Mouse (Mus musculus): ENCODE measurements around the gene Traf3ip2. TPM values are rescaled to one million over a fixed set of nuclear protein-coding genes. Genes with fewer than 3 reads are reported as not detected.

Traf3ip2 gene
- total RNA-seq, 1 experiment from 2014 or later = 33.3 TPM

DNA sequence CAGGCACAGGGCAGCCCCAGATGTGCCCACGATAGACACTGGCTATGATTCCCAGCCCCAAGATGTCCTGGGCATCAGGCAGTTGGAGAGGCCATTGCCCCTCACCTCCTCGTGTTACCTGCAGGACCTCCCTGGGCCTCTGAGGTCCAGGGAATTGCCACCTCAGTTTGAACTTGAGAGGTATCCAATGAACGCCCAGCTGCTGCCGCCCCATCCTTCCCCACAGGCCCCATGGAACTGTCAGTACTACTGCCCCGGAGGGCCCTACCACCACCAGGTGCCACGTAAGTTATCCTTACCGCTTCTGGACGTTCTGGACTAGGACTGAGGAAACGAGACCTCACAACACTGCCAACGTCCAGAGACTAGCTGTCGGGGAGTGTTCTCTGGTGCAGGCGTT lies 13.6 kb downstream of the Traf3ip2 start:
- no peak for ATAC-seq (ENCODE audit: extremely low read depth, insufficient number of reproducible peaks, low FRiP score, poor library complexity, severe bottlenecking)

DNA sequence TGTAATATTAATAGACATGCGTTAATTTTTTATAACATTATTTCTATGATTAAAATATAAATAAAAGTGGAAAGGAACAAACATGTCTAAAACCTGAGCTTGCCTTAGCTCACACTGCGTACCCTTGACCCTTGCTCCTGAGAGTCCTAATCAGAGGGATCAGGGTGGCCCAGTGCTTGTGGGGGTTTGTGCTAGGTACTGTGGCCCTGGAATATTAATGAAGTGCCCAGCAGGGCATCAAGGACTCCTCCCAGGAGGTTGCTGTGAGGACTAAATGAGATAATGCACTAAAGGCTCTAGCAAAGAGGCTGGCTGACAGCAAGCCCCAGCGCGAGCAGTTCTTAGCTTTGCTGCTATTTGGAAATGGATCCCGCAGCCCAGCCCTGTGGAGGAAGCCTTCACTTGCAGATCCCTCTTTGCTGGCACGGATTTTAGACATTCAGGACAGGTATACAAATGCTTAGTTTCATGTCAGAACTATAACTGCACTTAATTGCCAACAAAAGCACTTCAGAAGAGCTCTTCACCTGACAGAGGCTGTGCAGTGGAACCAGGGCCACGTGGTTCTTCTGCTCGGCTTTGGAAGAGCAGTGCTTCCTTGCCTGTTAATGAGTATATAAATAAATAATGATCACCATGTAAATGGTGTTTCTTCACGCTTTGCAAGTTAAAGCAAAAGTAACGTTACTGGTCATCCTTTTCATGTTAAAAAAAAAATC lies 16.2 kb downstream of the Traf3ip2 start:
- no peak for ATAC-seq (ENCODE audit: extremely low read depth, insufficient number of reproducible peaks, low FRiP score, poor library complexity, severe bottlenecking)

DNA sequence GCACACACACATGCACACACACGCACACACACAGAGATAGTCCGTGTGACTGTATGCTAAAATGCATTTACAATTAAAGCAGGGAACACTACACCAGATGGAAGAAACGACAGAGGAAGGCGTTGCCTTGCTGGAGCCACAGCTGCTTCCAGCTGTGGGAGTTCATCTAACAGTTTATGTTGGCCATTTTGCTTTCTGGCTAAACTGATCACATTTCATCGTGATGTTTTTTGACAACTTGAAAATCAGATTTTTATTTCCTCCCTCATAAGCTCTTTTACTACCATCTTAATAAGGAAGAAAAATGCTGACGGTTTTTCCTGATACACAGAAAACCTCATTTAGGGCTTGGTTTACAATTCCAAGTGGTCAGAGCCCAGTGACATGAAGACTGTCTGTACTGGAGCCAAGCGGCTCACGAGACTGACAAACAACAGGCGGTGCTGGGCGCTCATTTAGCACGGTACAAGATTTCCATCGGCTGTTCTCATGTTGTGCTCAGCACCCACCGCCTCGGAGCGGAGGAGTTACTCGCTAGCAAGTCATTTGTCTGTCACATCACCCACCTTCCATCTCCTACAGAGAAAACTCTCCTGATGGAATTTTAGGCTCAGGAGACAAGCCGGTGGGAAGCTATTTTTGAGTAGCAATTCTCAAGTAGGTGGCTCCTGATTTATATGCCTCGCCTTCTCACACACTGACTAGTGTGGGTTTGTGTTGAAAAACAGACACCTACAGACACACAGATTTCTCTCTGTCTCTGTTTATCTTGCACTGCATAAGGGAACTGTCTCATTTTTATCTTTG lies 17.2 kb downstream of the Traf3ip2 start:
- ATAC-seq (ENCODE audit: extremely low read depth, insufficient number of reproducible peaks, low FRiP score, poor library complexity, severe bottlenecking) = no peak

DNA sequence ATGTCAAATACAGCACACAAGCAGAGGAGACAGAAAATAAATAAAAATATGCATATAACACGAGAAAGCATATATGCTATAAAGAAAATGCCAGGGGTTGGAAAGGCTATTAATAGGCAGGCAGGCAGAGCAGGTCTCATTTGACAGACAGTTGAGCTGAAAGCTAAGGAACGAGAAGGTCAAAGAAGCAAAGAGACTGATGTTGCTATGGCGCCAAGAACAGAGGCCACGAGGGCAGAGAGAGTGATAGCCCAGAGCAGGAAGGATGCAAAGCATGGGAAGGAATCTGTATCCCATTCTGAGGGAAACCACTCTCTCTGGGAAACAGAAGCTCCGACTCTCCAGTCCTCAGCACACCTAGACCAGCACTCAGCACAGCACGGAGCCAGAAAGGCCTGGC lies 18.1 kb downstream of the Traf3ip2 start:
- ATAC-seq (ENCODE audit: extremely low read depth, insufficient number of reproducible peaks, low FRiP score, poor library complexity, severe bottlenecking) = no peak

DNA sequence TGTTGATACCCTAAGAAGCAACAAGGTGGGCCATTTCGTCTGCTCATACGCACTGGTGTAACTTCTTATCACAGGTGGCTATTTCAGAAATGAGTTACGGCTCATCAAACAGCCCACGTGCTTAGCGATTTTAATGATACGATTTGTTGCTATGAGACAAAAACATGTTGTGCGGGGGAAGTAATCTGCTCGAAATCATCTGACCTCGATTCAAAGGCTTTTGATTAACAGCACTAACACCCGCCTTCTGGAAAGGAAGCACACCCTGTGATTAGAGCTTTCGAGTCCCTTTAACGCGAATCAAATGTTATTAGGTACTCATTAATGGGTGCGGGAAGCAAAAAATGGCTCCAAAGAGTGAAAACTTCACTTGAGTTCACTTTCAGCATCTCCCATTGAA lies 18.9 kb downstream of the Traf3ip2 start:
- ATAC-seq (ENCODE audit: extremely low read depth, insufficient number of reproducible peaks, low FRiP score, poor library complexity, severe bottlenecking) = no peak

DNA sequence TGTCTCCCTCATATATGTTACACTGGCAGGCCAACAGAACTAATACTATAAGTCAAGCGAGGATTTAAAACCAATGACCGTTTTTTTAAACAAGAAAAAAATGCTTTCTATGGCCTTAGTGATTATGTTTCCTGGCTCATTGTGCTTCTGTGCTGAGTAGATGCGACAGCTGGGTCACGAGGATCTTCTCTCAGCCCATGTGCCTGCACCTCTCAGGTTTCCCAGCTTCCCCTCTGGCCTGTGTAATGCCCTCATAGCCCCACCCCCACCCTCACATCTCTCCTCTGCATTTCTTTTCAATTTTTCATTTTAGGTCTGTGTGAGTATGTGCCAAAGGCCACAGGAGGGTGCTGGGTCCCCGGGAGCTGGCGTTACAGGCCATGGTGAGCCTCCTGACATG lies 20.6 kb downstream of the Traf3ip2 start:
- no peak for ATAC-seq (ENCODE audit: extremely low read depth, insufficient number of reproducible peaks, low FRiP score, poor library complexity, severe bottlenecking)

DNA sequence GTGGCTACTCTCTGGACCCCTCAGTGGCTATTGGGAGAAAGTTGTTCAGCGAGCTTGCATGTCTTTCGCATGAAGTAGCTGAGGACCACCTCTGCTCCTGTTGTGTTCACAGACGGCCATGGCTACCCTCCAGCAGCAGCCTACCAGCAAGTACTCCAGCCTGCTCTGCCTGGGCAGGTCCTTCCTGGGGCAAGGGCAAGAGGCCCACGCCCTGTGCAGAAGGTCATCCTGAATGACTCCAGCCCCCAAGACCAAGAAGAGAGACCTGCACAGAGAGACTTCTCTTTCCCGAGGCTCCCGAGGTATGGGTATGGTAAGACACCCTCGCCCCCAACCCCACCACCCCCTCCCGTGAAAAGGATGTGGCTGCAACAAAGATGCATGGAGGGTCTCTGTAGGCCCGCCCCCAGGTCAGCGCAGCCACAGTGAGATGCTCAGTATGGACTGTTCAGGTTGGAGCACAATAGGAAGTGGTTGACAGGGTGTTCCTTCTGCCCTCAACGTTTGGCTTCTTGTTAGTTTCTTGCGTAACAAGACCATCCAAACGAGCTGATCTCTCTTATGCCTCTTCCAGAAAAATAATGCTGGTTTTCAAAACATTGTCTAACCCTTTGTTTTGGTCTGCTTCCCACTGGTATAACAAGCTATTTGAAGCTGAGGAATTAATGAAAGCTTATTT lies 21.8 kb downstream of the Traf3ip2 start:
- no peak for ATAC-seq (ENCODE audit: extremely low read depth, insufficient number of reproducible peaks, low FRiP score, poor library complexity, severe bottlenecking)

DNA sequence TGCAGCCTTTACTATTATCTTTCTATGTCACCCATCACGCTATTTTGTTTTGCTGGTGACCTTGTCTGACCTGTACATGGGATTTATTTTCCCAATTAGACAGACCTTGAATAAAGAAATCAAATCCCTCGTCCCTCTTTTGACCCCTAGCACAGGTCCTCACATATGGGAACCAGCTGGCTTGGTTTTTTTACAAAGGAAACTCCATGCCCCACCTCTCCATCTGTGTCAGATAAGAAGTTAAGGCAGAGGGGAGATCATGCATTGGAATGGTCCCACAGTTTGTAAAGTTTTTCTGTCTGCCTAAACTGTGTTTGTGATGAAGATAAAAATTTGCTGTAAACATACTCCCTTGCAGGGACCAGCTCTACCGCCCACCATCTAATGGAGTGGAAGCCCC lies 26.1 kb downstream of the Traf3ip2 start:
- ATAC-seq (ENCODE audit: extremely low read depth, insufficient number of reproducible peaks, low FRiP score, poor library complexity, severe bottlenecking) = no peak

DNA sequence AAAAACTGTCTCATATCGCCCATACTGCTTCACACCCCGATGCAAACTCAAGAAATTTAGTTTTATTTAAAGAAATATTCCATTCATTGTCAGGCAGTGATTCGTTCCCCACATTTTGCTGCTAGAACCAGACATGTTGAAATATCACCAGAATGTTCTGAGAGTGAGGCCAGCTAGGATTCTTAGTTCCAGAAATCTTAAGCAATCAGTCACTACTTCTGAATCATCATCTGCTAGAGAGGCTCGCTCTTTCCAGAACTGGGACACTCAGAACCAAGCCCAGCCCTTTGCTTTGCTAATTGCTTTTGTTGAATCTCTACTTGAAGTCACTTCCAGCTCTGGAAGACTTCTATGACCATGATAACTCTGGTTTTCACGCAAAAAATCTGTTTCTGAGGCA lies 27.0 kb downstream of the Traf3ip2 start:
- ATAC-seq (ENCODE audit: extremely low read depth, insufficient number of reproducible peaks, low FRiP score, poor library complexity, severe bottlenecking) = no peak

DNA sequence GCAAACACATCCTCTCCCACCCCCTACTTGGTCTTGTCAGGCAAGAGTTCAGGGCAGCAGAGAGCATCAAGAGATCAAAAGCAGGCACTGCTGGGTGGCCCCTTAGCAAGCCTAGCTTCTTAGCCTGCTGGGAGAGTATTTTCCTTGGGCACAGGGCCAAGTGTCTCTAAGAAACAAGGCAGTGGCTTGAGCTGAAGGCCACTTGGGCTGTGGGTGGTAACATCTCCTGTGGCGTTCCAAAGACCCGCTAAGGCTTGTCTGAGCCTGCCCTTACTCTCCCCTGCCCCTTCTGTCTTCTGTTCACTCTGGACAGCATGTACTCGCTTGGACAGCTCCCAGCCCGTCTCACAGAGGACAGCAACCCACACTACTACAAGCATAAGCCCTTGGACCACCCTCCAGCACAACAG lies 28.1 kb downstream of the Traf3ip2 start:
- no peak for ATAC-seq (ENCODE audit: extremely low read depth, insufficient number of reproducible peaks, low FRiP score, poor library complexity, severe bottlenecking)

DNA sequence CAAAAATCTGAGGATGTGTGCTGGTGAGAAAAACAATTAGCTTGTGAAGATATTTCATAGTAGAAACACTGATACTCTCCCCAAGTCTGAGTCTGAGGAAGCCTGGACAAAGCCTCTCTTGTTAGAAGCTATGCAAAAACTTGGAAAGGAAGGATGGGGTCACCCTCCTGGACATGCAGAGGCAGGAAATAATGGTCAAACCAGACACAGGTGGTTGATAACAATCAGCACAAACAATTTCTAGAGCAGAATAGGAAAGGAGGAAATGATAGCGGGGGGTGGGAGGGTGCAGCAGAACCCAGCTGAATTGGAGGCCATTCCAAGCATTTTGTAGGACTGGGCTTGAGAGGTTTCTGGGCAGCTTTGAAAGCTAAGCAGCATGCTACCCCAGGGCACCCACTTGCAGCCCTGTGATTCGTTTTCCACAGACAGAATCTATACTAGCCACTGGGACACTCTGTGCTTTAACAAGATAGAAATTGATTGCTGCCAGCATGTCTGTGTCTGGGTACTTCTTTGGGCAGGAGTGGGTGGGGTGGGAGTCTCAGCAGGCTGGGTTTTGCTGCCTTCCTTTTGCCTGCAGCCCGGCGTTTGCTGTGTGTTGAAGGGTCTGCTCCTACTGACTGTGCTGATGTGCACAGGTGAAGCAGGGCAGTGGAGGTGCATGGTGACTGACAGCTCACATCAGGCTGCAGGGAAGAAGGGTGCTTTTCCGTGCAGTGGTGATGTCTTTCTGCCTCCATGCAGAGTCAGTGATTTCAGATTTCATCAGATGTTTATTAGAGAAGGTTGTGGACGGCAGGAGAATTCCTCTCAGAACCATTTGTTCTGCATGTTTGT lies 33.3 kb downstream of the Traf3ip2 start:
- ATAC-seq (ENCODE audit: extremely low read depth, insufficient number of reproducible peaks, low FRiP score, poor library complexity, severe bottlenecking) = no peak

DNA sequence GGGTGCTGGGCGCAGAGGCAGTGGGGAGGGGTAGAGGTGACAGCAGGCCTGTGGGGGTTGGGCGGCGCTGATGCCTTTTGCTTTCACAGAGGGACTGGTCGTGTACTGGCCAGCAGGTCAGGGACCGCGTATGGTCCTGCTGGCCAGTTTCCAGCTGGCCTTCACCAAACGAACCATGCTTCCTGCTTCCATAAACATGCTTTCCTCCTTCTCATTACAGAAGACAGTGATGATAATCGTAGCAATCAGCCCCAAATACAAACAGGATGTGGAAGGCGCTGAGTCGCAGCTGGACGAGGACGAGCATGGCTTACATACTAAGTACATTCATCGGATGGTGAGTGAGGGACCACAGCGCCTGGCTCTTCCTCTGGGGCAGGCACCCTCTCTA lies 33.9 kb downstream of the Traf3ip2 start:
- no peak for ATAC-seq (ENCODE audit: extremely low read depth, insufficient number of reproducible peaks, low FRiP score, poor library complexity, severe bottlenecking)

DNA sequence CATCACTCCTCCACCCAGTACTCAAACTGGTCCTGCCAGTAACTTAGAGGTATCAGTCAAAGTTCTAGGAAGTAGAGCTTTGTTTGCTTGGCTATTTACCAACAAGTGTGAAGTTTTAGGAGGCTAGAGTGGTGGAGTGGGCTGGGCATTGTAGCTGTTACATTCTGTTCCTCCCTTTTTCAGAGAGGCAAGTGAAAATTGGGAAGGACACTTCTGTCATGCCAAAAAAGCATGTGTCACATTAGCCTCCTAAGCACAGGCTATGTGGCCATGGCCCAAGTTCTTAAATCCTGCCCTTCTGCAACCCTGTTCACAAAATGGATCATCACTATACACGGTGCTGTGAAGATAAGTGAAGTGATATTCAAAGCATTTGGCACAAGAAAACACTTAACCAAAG lies 34.4 kb downstream of the Traf3ip2 start:
- ATAC-seq (ENCODE audit: extremely low read depth, insufficient number of reproducible peaks, low FRiP score, poor library complexity, severe bottlenecking) = no peak

DNA sequence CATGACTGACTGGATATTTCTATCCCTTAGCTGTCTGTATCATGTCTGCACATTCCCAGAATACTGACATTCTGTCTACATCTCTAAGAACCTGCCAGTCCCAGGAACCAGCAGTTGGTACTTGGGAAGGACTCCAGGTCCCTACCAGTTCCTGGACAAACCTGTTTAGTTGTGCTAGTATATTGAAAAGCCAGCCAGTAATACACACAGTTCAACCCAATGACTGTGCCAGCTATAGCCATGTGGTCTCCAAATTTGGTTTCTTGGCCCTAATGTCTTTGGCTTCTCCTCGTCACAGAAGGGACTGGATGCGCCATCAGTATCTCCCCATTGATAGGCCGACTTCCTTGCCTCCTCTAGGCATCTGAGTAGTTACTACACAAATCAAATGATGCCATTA lies 35.5 kb downstream of the Traf3ip2 start:
- no peak for ATAC-seq (ENCODE audit: extremely low read depth, insufficient number of reproducible peaks, low FRiP score, poor library complexity, severe bottlenecking)

DNA sequence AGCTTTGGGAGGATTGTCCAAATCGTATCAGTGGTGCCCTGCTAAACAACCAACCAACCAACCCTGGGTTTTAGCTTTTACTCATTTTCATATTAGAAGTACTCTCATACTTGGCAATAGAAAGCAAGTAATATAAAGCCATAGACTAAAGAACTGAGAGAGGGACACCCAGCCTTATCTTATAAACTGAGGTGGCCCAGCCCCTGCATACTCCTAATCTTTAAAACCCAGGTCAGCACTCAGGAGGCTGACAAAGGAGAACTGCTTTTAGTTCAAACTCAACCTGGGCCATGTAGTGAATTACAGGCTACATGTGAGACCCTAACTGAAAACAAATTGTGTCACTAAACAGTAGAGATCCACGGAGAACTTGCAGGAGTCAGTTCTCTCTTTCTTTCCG lies 36.8 kb downstream of the Traf3ip2 start:
- ATAC-seq (ENCODE audit: extremely low read depth, insufficient number of reproducible peaks, low FRiP score, poor library complexity, severe bottlenecking) = no peak

DNA sequence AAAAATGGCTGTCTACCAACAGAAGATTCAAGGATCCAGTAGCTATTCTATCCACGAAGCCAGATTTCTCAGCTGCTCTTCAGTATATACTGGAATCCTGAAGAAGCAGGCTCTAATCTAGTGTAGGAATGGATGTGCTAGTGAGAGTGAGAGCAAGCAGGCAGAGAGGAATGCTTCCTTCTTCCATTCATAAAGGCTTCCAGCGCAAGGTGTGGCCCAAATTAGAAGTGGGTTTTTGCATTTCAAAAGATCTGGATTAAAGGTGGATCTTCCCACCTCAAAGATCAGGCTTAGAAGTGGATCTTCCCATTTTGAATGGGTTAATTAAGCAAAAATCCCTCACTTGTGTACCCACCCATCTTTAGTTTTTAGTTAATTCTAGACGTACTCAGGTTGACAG lies 37.6 kb downstream of the Traf3ip2 start:
- ATAC-seq (ENCODE audit: extremely low read depth, insufficient number of reproducible peaks, low FRiP score, poor library complexity, severe bottlenecking) = no peak

DNA sequence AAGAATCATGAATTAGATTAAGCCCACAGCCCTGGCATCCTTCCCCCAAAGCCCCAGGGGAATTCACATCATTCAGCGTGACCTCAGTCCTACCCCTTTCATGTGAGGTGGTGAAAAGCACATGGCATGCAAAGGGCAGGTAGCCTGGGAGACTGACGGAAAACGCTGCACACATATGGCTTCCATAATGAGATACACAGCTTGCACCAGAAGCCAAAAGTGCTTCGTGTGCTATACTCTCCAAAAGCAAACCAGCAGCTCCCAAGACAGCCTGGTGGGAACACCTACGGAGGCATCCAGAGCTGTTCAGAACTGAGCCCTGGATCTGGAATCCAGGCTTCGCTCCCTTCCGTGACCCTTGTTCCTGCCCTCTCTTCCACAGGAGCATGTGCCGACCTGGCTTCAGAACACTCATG lies 41.3 kb downstream of the Traf3ip2 start:
- ATAC-seq (ENCODE audit: extremely low read depth, insufficient number of reproducible peaks, low FRiP score, poor library complexity, severe bottlenecking) = no peak

DNA sequence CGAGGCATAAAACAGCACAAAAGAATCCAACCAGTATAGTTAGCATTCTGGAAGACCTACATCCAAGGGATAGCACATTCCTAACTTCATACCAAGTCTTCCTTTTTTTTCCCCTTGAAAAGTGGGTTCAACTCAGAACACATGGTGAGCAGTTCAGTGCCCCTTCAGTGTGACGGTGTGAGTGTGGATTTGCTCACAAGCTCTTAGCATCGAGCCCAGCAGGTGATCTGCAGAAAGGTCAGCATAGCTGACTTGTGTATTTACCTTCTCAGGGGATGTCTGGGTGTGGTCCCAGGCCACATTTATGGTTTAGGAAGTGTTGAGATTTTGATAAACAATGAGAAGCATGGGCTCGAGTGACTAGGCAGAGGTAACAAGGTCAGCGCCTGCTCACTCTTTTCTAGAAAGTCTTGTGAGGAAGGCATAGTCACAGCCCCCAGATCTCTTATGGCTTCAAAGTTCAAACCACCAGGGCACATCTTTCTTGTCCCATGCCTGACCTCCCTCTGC lies 46.2 kb downstream of the Traf3ip2 start:
- no peak for ATAC-seq (ENCODE audit: extremely low read depth, insufficient number of reproducible peaks, low FRiP score, poor library complexity, severe bottlenecking)
